Mouse (Mus musculus): ENCODE measurements around the gene Vmn1r69.

Vmn1r69 gene

DNA sequence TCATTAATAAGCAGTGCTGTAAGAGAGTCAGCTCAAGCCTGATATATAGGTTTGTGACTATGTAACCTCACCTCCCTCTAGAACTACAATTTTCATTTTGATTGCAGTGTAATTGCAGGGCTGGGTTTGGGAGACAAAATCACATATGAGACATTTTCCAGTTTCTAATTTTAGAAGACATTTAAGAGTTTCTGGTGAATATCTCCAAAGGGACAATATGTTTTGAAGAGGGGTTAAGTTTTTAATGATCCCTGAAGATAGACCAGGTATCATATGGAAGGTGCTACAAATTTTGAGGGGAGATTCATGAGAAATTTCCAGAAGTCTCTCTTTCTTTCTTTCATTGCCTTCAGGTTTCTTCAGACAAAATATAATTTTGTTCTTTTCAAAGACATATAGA lies at the start of gene Vmn1r69:
Gene Vmn1r69, minus strand, starts transcription at position 101 of the 400 bp plus-strand sequence.
- DNase-seq (ENCODE audit: low read depth): no peak

DNA sequence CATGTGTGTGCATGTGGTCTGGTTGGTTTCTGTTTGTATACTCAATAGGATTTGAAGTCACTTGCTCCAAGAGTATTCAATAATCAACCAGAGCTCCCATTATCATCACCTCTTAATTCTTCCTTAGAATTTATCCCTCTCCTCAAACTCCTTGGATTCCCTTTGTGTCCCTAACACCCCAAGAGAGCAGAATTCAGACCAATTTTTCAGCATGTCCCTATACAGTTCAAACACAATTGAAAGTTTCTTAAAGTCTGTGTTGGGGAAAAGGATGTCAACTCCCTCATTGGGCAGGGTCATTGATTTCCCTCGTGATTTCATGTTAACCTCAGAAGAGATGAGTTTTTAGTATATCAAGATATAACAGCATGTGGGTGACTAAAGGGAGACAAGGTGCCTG lies 17.8 kb upstream of the Vmn1r69 start, which contains the start of gene Vmn1r70:
Gene Vmn1r70, plus strand, starts transcription at position 301 of the 400 bp plus-strand sequence.
- no peak for DNase-seq (ENCODE audit: low read depth)

DNA sequence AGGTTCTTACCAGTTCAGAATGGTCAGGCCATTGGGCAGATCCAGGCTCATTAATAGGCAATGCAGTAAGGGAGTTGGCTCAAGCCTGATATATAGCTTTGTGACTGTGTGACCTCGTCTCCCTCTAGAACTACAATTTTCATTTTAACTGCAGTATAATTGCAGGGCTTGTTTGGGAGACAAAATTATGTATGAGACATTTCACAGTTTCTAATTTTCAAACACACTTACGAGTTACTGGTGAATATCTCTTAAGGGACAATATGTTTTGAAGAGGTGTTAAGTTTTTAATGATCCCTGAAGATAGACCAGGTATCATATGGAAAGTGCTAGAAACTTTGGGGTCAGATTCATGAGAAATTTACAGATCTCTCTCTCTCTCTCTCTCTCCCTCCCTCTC lies 55.1 kb downstream of the Vmn1r69 start, which contains the start of gene Vmn1r68:
Gene Vmn1r68, minus strand, starts transcription at position 101 of the 400 bp plus-strand sequence.
- no peak for DNase-seq (ENCODE audit: low read depth)

Data from naive thymus-derived CD4-positive, alpha-beta T cell, adult 2 months (primary cell).